Comparison of ENCODE assay signal across 15 mouse cellular contexts in genomic region chr7:72119713-72120112, GRCm38 (mm10).
"Had no signal": no experiment of that assay in that cellular context is flagged by ENCODE, and none has a peak within 500 bp of the region (broad histone marks: within the 10 kb centered on the region; RNA-seq: fewer than 3 reads in every experiment).

No protein-coding gene starts in this region.

- H3K9me3 ChIP-seq: intestine, embryonic 15.5 days; limb, embryonic 10.5 days; liver, embryonic 15.5 days; midbrain, embryonic 15.5 days; neural tube, embryonic 12.5 days had no signal

- H3K27ac ChIP-seq: intestine, embryonic 15.5 days; layer of hippocampus, adult 2 months; limb, embryonic 10.5 days; liver, embryonic 15.5 days; midbrain, embryonic 15.5 days; neural tube, embryonic 12.5 days; stomach, postnatal 0 days had no signal

- H3K4me2 ChIP-seq: intestine, embryonic 15.5 days; liver, embryonic 11.5 days; liver, embryonic 15.5 days; midbrain, embryonic 11.5 days; midbrain, embryonic 15.5 days; neural tube, embryonic 12.5 days had no signal

- ATAC-seq: intestine, embryonic 15.5 days; midbrain, embryonic 15.5 days had no signal

- H3K4me3 ChIP-seq: intestine, embryonic 15.5 days; layer of hippocampus, adult 2 months; limb, embryonic 10.5 days; liver, embryonic 15.5 days; midbrain, embryonic 15.5 days; neural tube, embryonic 12.5 days had no signal

- H3K27me3 ChIP-seq: intestine, embryonic 15.5 days; liver, embryonic 15.5 days; midbrain, embryonic 15.5 days; neural tube, embryonic 12.5 days had no signal

- H3K36me3 ChIP-seq: intestine, embryonic 15.5 days; limb, embryonic 10.5 days; liver, embryonic 15.5 days; midbrain, embryonic 15.5 days; neural tube, embryonic 12.5 days had no signal

- H3K9ac ChIP-seq: intestine, embryonic 15.5 days; liver, embryonic 15.5 days; midbrain, embryonic 15.5 days; neural tube, embryonic 12.5 days had no signal

- H3K4me1 ChIP-seq: intestine, embryonic 15.5 days; limb, embryonic 10.5 days; liver, embryonic 15.5 days; midbrain, embryonic 15.5 days; neural tube, embryonic 12.5 days had no signal

- DNase-seq: kidney, adult 18-20 months; kidney, postnatal 10 days; kidney, postnatal 4 days; lung, postnatal 14 days; retina, postnatal 1 day; thymus, postnatal 14 days had no signal
